Mouse (Mus musculus): ENCODE data around the gene Pla2g5. TPM values are rescaled to one million over a fixed set of nuclear protein-coding genes. Genes with fewer than 3 reads are reported as not detected.
"Not testable (repeated sequence)": the region's sequence is repeated elsewhere in the genome, so short reads cannot be mapped to it uniquely, and the experiment has no call there.

Gene Pla2g5
- polyA plus RNA-seq, 1 experiment from 2014 or later = 2.1 TPM

DNA sequence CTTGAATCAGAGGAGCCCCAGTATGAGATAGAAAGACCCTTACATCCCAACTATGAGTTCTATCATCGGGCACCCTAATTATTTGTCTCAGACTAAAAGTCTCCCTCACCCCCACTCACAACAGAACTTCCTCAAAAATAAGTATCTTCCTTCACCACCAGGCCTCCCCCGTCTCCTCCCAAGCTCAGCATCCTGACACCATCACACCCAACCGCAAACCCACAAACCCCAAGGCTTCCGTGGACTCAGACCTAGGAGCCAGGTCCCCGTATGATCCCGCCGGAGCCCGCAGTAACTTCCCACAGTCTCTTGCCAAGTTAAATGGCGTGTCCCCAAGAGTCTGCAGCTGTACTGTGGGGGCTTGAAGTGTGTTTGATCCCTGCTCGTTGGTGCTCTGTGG lies 5.7 kb downstream of the Pla2g5 start:
- WGBS = 77% methylated on average over 10 of the region's 10 CpGs
- peaks cover 13% of the 10 kb centered on the region; the same call in 1 of the 2 replicates for H3K4me1 ChIP-seq
- no peaks in the 10 kb centered on the region for H3K36me3 ChIP-seq
- ATAC-seq (ENCODE audit: extremely low read depth, insufficient number of reproducible peaks, low FRiP score, low TSS enrichment) = no peak
- no peak overlapping the region for H3K9ac ChIP-seq
- H3K4me2 ChIP-seq = no peak overlapping the region
- no peak overlapping the region for H3K27ac ChIP-seq (replicated peaks)
- peaks cover 22% of the 10 kb centered on the region for H3K27me3 ChIP-seq (replicated peaks)
- no peak overlapping the region for H3K4me3 ChIP-seq
- H3K9me3 ChIP-seq = no peaks in the 10 kb centered on the region

DNA sequence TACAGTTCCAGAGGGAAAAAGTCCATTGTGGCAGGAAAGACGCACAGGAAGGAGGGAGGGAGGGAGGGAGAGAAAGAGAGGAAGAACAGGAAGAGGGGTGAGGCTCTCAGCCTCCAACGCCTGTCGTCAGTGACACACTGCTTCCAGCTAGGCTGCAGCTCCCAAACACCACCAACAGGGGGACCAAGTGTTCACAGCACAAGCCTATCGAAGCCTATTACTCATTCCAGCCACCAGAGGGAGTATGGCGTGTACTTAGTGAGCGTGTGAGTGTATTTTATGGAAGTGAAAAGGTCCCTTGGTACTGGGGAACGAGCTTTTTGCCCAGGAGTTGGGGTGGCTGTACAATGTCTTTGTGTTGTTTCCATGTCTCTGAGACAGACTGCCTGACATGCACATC lies 6.8 kb downstream of the Pla2g5 start:
- Histone ChIP-seq H3K27ac (replicated peaks) (no peak overlapping the region), H3K4me3 (no peak overlapping the region), H3K27me3 (replicated peaks) (peaks cover 22% of the 10 kb centered on the region), H3K4me1 (peaks cover 13% of the 10 kb centered on the region; the same call in 1 of the 2 replicates), H3K4me2 (no peak overlapping the region), H3K9ac (no peak overlapping the region), H3K9me3 (no peaks in the 10 kb centered on the region), H3K36me3 (no peaks in the 10 kb centered on the region)
- no peak for ATAC-seq (ENCODE audit: extremely low read depth, insufficient number of reproducible peaks, low FRiP score, low TSS enrichment)
- WGBS = 24% methylated on average over 7 of the region's 7 CpGs

DNA sequence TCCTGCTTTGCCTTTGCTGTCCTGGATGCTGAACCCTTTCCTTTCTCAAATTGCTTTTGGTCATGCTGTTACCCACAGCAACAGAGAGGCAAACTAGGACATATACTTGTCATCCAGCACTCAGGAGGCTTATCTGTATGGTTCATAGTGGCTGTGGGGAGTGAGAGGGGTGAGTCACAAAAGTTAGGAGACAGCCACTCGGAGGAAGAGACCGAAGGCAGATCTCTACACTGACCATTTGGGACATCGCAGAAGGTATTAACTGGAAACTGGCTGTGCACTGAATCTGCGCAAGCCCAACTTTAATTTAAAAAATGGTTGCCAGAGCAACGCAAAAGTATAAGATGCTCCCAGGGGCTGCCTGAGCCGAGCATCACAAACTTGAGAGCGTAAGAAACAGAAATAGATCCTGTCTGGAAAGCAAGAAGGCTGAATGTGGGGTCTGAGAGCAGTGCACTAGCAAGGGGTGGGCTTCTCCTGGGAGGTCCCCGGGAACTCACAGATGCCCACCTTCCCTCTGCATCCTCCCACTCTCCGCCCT lies 8.1 kb downstream of the Pla2g5 start:
- Histone ChIP-seq H3K9ac (no peak overlapping the region), H3K27ac (replicated peaks) (no peak overlapping the region), H3K9me3 (no peaks in the 10 kb centered on the region), H3K4me1 (peaks cover 13% of the 10 kb centered on the region; the same call in 1 of the 2 replicates), H3K4me3 (no peak overlapping the region), H3K36me3 (no peaks in the 10 kb centered on the region), H3K27me3 (replicated peaks) (peaks cover 20% of the 10 kb centered on the region), H3K4me2 (no peak overlapping the region)
- 71% methylated on average over 9 of the region's 9 CpGs for WGBS
- no peak for ATAC-seq (ENCODE audit: extremely low read depth, insufficient number of reproducible peaks, low FRiP score, low TSS enrichment)

DNA sequence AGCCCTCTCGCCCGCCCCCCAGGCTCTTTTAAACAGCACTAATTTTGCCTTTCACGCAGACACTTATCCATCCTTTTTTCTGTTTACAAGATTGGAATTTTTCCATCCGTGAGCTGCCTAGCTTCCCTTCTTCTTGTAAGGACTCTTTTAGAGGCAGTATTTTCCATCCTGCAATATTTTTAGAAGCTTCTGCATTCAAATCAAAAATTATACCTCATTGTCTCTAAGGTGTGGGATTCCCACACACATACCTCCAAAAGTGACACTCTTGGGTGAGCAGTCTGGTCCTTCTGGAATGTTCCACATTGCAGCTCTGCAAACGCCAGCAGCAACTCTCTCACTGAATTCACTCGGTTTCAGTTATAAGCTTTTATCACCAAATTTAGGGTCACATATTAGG lies 10.3 kb downstream of the Pla2g5 start:
- no peak for ATAC-seq (ENCODE audit: extremely low read depth, insufficient number of reproducible peaks, low FRiP score, low TSS enrichment)
- Histone ChIP-seq H3K4me3 (no peak overlapping the region), H3K36me3 (no peaks in the 10 kb centered on the region), H3K9ac (no peak overlapping the region), H3K4me1 (no peaks in the 10 kb centered on the region), H3K9me3 (no peaks in the 10 kb centered on the region), H3K4me2 (no peak overlapping the region), H3K27ac (replicated peaks) (no peak overlapping the region), H3K27me3 (replicated peaks) (peaks cover 21% of the 10 kb centered on the region)
- 64% methylated on average over 6 of the region's 6 CpGs for WGBS

DNA sequence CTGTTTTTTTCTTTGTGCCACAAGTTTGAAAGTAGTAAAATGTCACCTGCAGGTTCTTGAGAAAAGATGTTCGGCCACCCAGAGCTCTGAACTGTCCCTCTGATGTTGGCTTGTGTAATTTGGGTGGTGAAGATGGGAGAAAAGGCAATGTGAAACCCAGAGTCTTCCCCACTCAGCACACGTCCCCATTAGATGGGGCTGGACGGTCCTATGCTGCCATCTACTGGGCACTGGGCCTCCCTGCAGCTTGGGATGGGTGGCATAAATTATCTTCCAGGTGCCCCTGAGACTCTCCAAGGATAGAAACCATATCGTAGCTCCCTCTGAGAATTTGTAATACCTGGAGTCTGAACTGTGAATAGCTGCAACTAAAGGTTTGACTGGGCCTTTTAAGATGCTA lies 11.8 kb downstream of the Pla2g5 start:
- Histone ChIP-seq H3K27ac (replicated peaks) (no peak overlapping the region), H3K4me2 (no peak overlapping the region), H3K4me1 (no peaks in the 10 kb centered on the region), H3K36me3 (no peaks in the 10 kb centered on the region), H3K9me3 (no peaks in the 10 kb centered on the region), H3K9ac (no peak overlapping the region), H3K27me3 (replicated peaks) (peaks cover 21% of the 10 kb centered on the region), H3K4me3 (no peak overlapping the region)
- 4% methylated on average over 4 of the region's 4 CpGs for WGBS
- no peak for ATAC-seq (ENCODE audit: extremely low read depth, insufficient number of reproducible peaks, low FRiP score, low TSS enrichment)

DNA sequence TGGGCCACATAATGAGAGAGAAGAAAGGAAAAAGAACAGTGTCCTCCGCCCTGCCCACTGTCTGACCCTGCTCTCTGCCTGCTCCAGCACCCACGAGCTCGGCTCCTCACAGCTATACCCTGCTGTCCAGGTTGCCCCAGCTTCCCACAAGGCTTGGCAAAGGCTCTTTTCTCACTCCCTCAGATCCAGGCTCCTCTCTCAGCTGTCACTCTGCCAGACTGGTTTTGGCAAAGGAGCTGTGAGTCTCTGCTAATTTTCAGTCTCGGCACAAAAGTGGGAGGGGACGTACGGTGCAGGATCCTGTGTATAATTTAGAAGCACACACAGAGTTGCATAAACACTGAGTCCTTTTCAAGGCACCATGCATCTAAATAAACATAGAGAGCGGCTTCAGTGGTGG lies 21.9 kb downstream of the Pla2g5 start:
- no peak overlapping the region for H3K27ac ChIP-seq (replicated peaks)
- ATAC-seq (ENCODE audit: extremely low read depth, insufficient number of reproducible peaks, low FRiP score, low TSS enrichment) = no peak
- H3K9me3 ChIP-seq = peaks cover 28% of the 10 kb centered on the region
- no peak overlapping the region for H3K4me3 ChIP-seq
- H3K4me2 ChIP-seq = no peak overlapping the region
- WGBS = 80% methylated on average over 7 of the region's 7 CpGs
- no peaks in the 10 kb centered on the region for H3K4me1 ChIP-seq
- no peaks in the 10 kb centered on the region for H3K36me3 ChIP-seq
- H3K9ac ChIP-seq = no peak overlapping the region
- H3K27me3 ChIP-seq (replicated peaks) = no peaks in the 10 kb centered on the region

DNA sequence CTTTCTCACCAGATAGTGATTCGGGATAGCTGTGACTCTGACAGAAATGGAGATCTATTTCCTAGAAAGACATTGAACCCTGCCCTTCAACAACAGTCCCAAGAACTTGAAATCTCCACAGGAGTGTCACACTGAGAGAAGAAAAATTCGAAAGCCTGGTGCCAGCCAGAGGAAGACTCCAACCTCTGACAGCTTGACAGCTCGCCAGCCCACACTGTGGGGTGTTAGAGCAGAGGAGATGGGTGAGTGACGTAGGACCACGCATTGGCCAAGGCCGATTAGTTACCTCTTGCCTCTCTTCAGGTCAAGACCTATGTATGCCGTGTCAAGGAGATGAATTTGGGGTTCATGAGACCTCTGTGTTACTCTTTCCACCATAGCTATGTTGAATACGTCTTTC lies 22.6 kb downstream of the Pla2g5 start:
- no peak overlapping the region for H3K27ac ChIP-seq (replicated peaks)
- no peak overlapping the region for H3K4me2 ChIP-seq
- no peak for ATAC-seq (ENCODE audit: extremely low read depth, insufficient number of reproducible peaks, low FRiP score, low TSS enrichment)
- H3K4me3 ChIP-seq = no peak overlapping the region
- WGBS = 71% methylated on average over 8 of the region's 8 CpGs
- H3K27me3 ChIP-seq (replicated peaks) = no peaks in the 10 kb centered on the region
- no peak overlapping the region for H3K9ac ChIP-seq
- no peaks in the 10 kb centered on the region for H3K36me3 ChIP-seq
- H3K4me1 ChIP-seq = no peaks in the 10 kb centered on the region
- peaks cover 28% of the 10 kb centered on the region for H3K9me3 ChIP-seq

DNA sequence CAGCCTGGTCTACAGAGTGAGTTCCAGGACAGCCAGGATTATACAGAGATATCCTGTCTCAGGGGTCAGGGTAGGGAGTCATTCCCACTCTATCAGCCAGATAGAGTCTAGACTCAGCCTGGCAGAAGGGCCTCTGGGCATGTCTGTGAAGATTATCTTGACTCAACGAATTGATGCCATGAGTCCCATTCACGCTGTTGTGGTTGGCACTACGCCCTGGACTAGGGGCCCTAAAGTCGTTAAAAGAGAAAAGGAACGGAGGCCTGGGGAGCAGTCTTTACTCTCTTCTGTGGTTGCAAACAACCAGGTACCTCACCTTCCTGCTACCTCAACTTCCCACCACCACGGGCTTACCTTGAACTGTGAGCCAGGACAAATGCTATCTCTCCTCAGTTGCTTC lies 23.5 kb downstream of the Pla2g5 start:
- Histone ChIP-seq H3K27ac (replicated peaks) (no peak overlapping the region), H3K4me1 (no peaks in the 10 kb centered on the region), H3K4me2 (no peak overlapping the region), H3K27me3 (replicated peaks) (peaks cover 1% of the 10 kb centered on the region; the same call in 1 of the 2 replicates), H3K4me3 (no peak overlapping the region), H3K36me3 (no peaks in the 10 kb centered on the region), H3K9ac (no peak overlapping the region), H3K9me3 (peaks cover 22% of the 10 kb centered on the region)
- ATAC-seq (ENCODE audit: extremely low read depth, insufficient number of reproducible peaks, low FRiP score, low TSS enrichment) = no peak
- 78% methylated on average over 6 of the region's 6 CpGs for WGBS

DNA sequence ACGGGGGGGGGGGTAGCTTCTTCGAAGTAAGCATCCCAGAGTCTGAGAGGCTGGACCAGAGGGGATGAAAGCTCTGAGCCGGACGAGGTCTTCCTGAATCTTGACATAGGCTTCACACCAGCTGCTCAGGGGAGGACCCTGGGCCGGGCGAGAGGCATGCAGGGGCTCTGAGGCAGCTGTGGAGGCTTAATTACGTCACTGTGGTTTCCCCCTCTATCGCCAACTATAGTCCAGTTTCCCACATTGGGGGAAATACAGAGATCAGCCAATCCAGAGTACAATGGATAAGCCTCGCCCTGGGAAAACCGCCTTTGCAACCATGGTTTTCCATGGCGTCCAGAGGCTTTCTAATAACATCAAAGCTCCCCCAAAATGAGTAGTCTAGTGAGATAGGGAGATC lies 36.1 kb downstream of the Pla2g5 start:
- H3K36me3 ChIP-seq = no peaks in the 10 kb centered on the region
- ATAC-seq (ENCODE audit: extremely low read depth, insufficient number of reproducible peaks, low FRiP score, low TSS enrichment) = no peak
- peaks cover 40% of the 10 kb centered on the region for H3K27me3 ChIP-seq (replicated peaks)
- H3K4me1 ChIP-seq = peaks cover 19% of the 10 kb centered on the region
- 43% methylated on average over 11 of the region's 11 CpGs for WGBS
- H3K4me2 ChIP-seq = no peak overlapping the region
- H3K9me3 ChIP-seq = peaks cover 13% of the 10 kb centered on the region
- no peak overlapping the region for H3K27ac ChIP-seq (replicated peaks)
- no peak overlapping the region for H3K9ac ChIP-seq
- no peak overlapping the region for H3K4me3 ChIP-seq

DNA sequence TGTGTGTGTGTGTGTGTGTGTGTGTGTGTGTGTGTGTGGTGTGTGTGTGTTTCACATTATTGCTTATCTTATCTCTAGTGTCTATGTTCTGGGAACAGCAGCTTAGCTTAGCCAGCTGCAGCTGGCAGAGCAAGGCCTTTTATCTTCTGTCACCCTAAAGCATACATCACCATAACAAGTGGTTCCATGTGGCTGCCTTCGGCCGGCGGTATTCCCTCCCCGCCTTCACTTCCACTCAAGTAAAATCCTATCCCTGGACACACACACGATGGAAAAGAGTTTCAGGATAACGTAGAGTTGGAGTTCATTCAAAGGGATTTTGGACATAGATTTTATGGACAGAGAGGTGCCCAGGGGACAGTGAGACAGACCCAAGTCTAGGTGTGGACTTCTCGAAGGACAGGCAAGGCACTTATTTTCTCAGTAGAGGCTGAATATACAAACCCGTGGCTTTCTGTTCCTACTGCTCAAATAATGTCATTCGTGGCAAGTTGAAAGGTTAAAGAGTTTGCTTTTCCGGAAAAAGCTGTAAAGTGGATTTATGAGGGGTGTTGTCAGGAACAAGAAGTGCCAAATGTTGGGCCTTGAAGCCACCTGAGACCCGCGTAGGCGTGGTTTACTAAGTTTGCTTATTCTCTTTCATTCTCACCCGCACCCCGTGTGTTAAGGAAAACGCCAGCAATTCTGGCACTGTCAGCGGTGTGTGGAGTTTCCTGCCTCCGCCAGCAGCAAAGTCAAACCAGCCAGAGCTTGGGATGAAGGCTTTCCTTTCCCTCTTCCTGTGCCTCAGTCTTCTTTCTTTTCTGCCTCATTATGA lies 37.3 kb downstream of the Pla2g5 start:
- 32% methylated on average over 18 of the region's 18 CpGs for WGBS
- H3K27me3 ChIP-seq (replicated peaks) = peaks cover 34% of the 10 kb centered on the region
- H3K4me3 ChIP-seq = no peak overlapping the region
- no peak overlapping the region for H3K9ac ChIP-seq
- H3K27ac ChIP-seq (replicated peaks) = peak overlapping the region; percentile 9; the same call in 1 of the 2 replicates
- H3K36me3 ChIP-seq = no peaks in the 10 kb centered on the region
- no peak for ATAC-seq (ENCODE audit: extremely low read depth, insufficient number of reproducible peaks, low FRiP score, low TSS enrichment)
- H3K4me2 ChIP-seq = peak overlapping the region; percentile 5; the same call in 1 of the 2 replicates
- peaks cover 19% of the 10 kb centered on the region for H3K4me1 ChIP-seq
- peaks cover 13% of the 10 kb centered on the region for H3K9me3 ChIP-seq

DNA sequence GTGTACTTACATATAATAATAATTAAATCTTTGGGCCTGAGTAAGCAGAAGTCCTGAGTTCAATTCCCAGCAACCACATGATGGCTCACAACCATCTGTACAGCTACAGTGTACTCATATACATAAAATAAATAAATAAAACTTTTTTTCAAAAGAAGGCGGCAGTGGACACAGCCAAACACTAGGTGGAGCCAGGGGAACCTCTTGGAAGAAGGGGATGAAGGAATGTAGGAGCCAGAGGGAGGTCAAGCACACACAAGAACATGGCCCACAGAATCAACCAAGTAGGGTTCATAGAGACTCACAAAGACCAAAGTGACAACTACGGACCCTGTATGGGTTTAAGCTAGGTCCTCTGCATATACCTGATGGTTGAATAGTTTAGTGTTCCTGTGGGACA lies 38.6 kb downstream of the Pla2g5 start:
- Histone ChIP-seq H3K36me3 (no peaks in the 10 kb centered on the region), H3K9me3 (peaks cover 13% of the 10 kb centered on the region), H3K4me1 (peaks cover 20% of the 10 kb centered on the region), H3K4me3 (no peak overlapping the region), H3K27ac (replicated peaks) (no peak overlapping the region), H3K4me2 (no peak overlapping the region), H3K27me3 (replicated peaks) (peaks cover 46% of the 10 kb centered on the region), H3K9ac (no peak overlapping the region)
- 83% methylated on average over 2 of the region's 2 CpGs for whole genome bisulfite sequencing
- no peak for ATAC-seq (ENCODE audit: extremely low read depth, insufficient number of reproducible peaks, low FRiP score, low TSS enrichment)

DNA sequence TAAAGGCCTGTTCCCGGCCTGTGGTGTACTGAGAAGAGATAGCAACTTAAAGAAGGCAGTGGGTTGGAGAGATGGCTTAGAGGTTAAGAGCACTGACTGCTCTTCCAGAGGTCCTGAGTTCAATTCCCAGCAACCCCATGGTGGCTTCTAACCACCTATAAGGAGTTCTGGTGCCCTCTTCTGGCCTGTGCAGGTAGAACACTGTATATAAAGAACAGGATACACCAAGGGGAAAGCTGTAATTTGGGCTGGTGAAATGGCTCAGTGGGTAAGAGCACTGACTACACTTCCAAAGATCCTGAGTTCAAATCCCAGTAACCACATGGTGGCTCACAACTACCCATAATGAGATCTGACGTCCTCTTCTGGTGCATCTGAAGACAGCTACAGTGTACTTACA lies 39.1 kb downstream of the Pla2g5 start:
- not testable (repeated sequence) for H3K9ac ChIP-seq; H3K27ac ChIP-seq (replicated peaks); H3K4me3 ChIP-seq; H3K36me3 ChIP-seq; ATAC-seq (ENCODE audit: extremely low read depth, insufficient number of reproducible peaks, low FRiP score, low TSS enrichment); H3K4me2 ChIP-seq
- H3K27me3 ChIP-seq (replicated peaks) = peaks cover 44% of the 10 kb centered on the region
- peaks cover 25% of the 10 kb centered on the region for H3K4me1 ChIP-seq
- WGBS = 69% methylated on average over 2 of the region's 2 CpGs
- peaks cover 13% of the 10 kb centered on the region for H3K9me3 ChIP-seq
